Mouse (Mus musculus): ENCODE results near the gene Blcap.
"Not testable (repeated sequence)": the region's sequence is repeated elsewhere in the genome, so short reads cannot be mapped to it uniquely, and the experiment has no call there.

Gene Blcap

GRCm38 (mm10) chr2:157571224-157571832, at the start of gene Blcap:
TSS of gene Blcap (minus strand) at chr2:157571274.
- peak; percentile 72 for DNase-seq

GRCm38 (mm10) chr2:157618393-157618792, 47.3 kb upstream of the Blcap start:
- no peak for DNase-seq

- DNase-seq: no peak
Observed at GRCm38 (mm10) chr2:157613997-157614396, 42.9 kb upstream of the Blcap start.

GRCm38 (mm10) chr2:157611735-157612134, 40.7 kb upstream of the Blcap start:
- DNase-seq: no peak

GRCm38 (mm10) chr2:157607542-157608236, 36.6 kb upstream of the Blcap start:
- DNase-seq: no peak

- peak; percentile 72 for DNase-seq
Observed at GRCm38 (mm10) chr2:157605025-157605675, 34.1 kb upstream of the Blcap start.

GRCm38 (mm10) chr2:157601435-157601839, 30.4 kb upstream of the Blcap start:
- no peak for DNase-seq

GRCm38 (mm10) chr2:157596876-157597566, 25.9 kb upstream of the Blcap start:
- no peak for DNase-seq

- not testable (repeated sequence) for DNase-seq
Observed at GRCm38 (mm10) chr2:157585351-157585750, 14.3 kb upstream of the Blcap start.

- no peak for DNase-seq
Observed at GRCm38 (mm10) chr2:157572786-157573185, 1.7 kb upstream of the Blcap start.

- DNase-seq: peak; percentile 67
Observed at GRCm38 (mm10) chr2:157569796-157570485, 1.1 kb downstream of the Blcap start.

GRCm38 (mm10) chr2:157568881-157569280, 2.2 kb downstream of the Blcap start:
- no peak for DNase-seq

- DNase-seq: no peak
Observed at GRCm38 (mm10) chr2:157567235-157567961, 3.7 kb downstream of the Blcap start.

- peak; percentile 93 for DNase-seq
Observed at GRCm38 (mm10) chr2:157566260-157566952, 4.7 kb downstream of the Blcap start.

- no peak for DNase-seq
Observed at GRCm38 (mm10) chr2:157565898-157566259, 5.2 kb downstream of the Blcap start.

- no peak for DNase-seq
Observed at GRCm38 (mm10) chr2:157565446-157565845, 5.6 kb downstream of the Blcap start.

- DNase-seq: no peak
Observed at GRCm38 (mm10) chr2:157564723-157565122, 6.4 kb downstream of the Blcap start.

- peak; percentile 35 for DNase-seq
Observed at GRCm38 (mm10) chr2:157563031-157563430, 8.0 kb downstream of the Blcap start.

- peak; percentile 90 for DNase-seq
Observed at GRCm38 (mm10) chr2:157561165-157561836, 9.8 kb downstream of the Blcap start.

GRCm38 (mm10) chr2:157560302-157560701, 10.8 kb downstream of the Blcap start:
- DNase-seq: peak; percentile 25

- DNase-seq: peak; percentile 44
Observed at GRCm38 (mm10) chr2:157559858-157560257, 11.2 kb downstream of the Blcap start, which contains the start of gene Nnat. TSS of gene Nnat (plus strand) at chr2:157560078.
